Comparison of ENCODE assay signal across 10 mouse cellular contexts in the genomic region with DNA sequence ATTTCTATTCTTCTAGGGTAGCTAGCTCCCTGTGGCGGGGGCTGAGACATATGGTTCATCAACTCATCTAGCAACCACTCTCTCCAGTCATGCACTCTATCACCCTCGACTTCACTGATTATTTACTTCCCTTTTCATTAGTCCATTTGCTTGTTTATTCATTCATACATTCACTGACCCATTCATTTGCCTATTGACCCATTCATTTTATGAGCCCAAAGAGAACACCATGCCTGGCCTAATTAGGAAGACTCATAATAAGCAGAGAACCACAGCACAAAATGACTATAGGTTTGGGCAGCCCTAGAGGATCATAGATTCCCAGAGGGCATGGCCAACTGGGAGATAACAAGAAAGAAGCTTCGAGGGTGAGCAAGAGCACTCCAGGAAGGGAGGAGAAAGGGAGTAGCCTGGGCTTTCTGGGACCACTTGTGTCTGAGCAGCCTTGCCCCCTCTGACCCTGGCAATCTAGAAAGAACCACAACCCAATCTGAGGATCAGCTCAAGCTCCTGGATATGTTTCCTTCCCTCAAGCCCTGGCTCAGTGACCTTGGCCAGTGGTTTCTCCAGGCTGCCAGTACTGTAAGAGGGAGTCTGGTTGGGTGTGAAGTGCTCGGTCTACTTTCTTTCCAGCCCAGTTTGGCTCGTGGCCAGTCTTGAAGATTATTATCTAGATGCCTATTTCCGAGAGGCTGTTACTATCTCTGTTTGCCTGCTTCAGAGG.
DNase-seq lines count a peak whose midpoint lies in the region; ATAC-seq and TF ChIP-seq lines count a peak whose summit lies in the region.
"Had no signal": no experiment of that assay in that cellular context is flagged by ENCODE, and none has a peak within 500 bp of the region (broad histone marks: within the 10 kb centered on the region; RNA-seq: fewer than 3 reads in every experiment).

No protein-coding gene starts in this region.

- 28% methylated on average over 6 of the region's 6 CpGs for WGBS in heart, embryonic 10.5 days
- 35% methylated on average over 6 of the region's 6 CpGs for WGBS in stomach, embryonic 16.5 days
- 31% methylated on average over 6 of the region's 6 CpGs for WGBS in stomach, postnatal 0 days

- H3K27me3 ChIP-seq in heart, embryonic 10.5 days (ENCODE audit: insufficient read depth, poor library complexity, severe bottlenecking), result peaks cover 78% of the 10 kb centered on the region
- no peaks in the 10 kb centered on the region for H3K27me3 ChIP-seq in stomach, embryonic 16.5 days (ENCODE audit: control insufficient read depth, insufficient read depth, low read length)
- no peaks in the 10 kb centered on the region for H3K27me3 ChIP-seq in stomach, postnatal 0 days (ENCODE audit: control insufficient read depth, insufficient read depth, low read length)

- H3K36me3 ChIP-seq in heart, embryonic 10.5 days, result no peaks in the 10 kb centered on the region
- H3K36me3 ChIP-seq in stomach, embryonic 16.5 days (ENCODE audit: control insufficient read depth, insufficient read depth, low read length), result no peaks in the 10 kb centered on the region
- no peaks in the 10 kb centered on the region for H3K36me3 ChIP-seq in stomach, postnatal 0 days (ENCODE audit: control insufficient read depth, insufficient read depth, low read length)

- no peak overlapping the region for H3K4me2 ChIP-seq in stomach, embryonic 16.5 days (ENCODE audit: low read depth, low read length)
- no peak overlapping the region for H3K4me2 ChIP-seq in stomach, postnatal 0 days (replicated peaks; ENCODE audit: low read depth)
- H3K4me2 ChIP-seq: liver, embryonic 11.5 days had no signal

- peak overlapping the region; percentile 23; the same call in 1 of the 2 replicates for H3K27ac ChIP-seq in heart, embryonic 10.5 days
- no peak overlapping the region for H3K27ac ChIP-seq in stomach, embryonic 16.5 days (ENCODE audit: low read length)
- H3K27ac ChIP-seq in stomach, postnatal 0 days (replicated peaks), result no peak overlapping the region

- no peak overlapping the region for H3K4me3 ChIP-seq in heart, embryonic 10.5 days
- no peak overlapping the region for H3K4me3 ChIP-seq in stomach, embryonic 16.5 days (replicated peaks; ENCODE audit: low read length)
- no peak overlapping the region for H3K4me3 ChIP-seq in stomach, postnatal 0 days (ENCODE audit: low read depth, low read length)

- TF ChIP-seq CTCF in stomach, postnatal 0 days (IDR thresholded peaks at IDR 0.05; ENCODE audit: low read depth), result no peak

- no peak for DNase-seq in heart, embryonic 10.5 days (ENCODE audit: low spot score)
- no peak for DNase-seq in heart, postnatal 4 days
- DNase-seq in stomach, postnatal 0 days (ENCODE audit: low spot score), result no peak
- DNase-seq in kidney, adult 9 months, result peak; percentile 61
- peak; percentile 73 for DNase-seq in yolk sac, embryonic 10.5 days (ENCODE audit: low spot score)
- no peak for DNase-seq in layer of hippocampus, postnatal 10 days (ENCODE audit: low spot score in 2 of 2)
- no peak for DNase-seq in urinary bladder, postnatal 36 days (ENCODE audit: low spot score in 2 of 2)
- DNase-seq: thymus, adult 2 months had no signal

- H3K9me3 ChIP-seq in heart, embryonic 10.5 days, result no peaks in the 10 kb centered on the region
- H3K9me3 ChIP-seq in stomach, embryonic 16.5 days (replicated peaks; ENCODE audit: control insufficient read depth, low read length), result no peaks in the 10 kb centered on the region
- H3K9me3 ChIP-seq in stomach, postnatal 0 days (ENCODE audit: control insufficient read depth, low read length), result no peaks in the 10 kb centered on the region

- no peak overlapping the region for H3K9ac ChIP-seq in stomach, embryonic 16.5 days (ENCODE audit: low read length)
- H3K9ac ChIP-seq in stomach, postnatal 0 days (ENCODE audit: low read length), result no peak overlapping the region

- TF ChIP-seq EP300 in stomach, postnatal 0 days (optimal IDR thresholded peaks at IDR 0.05), result no peak

- ATAC-seq in stomach, embryonic 16.5 days (ENCODE audit: insufficient read depth, low FRiP score), result peak; percentile 15; the same call in 1 of the 2 replicates
- ATAC-seq in stomach, postnatal 0 days (ENCODE audit: low FRiP score, low TSS enrichment), result no peak

- H3K4me1 ChIP-seq in heart, embryonic 10.5 days, result peaks cover 35% of the 10 kb centered on the region
- peaks cover 6% of the 10 kb centered on the region; the same call in 1 of the 2 replicates for H3K4me1 ChIP-seq in stomach, embryonic 16.5 days (ENCODE audit: control insufficient read depth, insufficient read depth, low read length)
- peaks cover 2% of the 10 kb centered on the region; the same call in 1 of the 2 replicates for H3K4me1 ChIP-seq in stomach, postnatal 0 days (replicated peaks; ENCODE audit: control insufficient read depth, insufficient read depth)

Comparison
In these comparisons a context has a peak if more than half of its experiments do, and no peak if none do; other contexts are left out.
1. DNase-seq: peak in kidney, adult 9 months (single experiment) and yolk sac, embryonic 10.5 days (single experiment); none in heart, embryonic 10.5 days (single experiment), heart, postnatal 4 days (single experiment), stomach, postnatal 0 days (single experiment), layer of hippocampus, postnatal 10 days (0 of 2) and urinary bladder, postnatal 36 days (0 of 2).